Mouse (Mus musculus) megakaryocyte-erythroid progenitor cell, adult 5 weeks (primary cell): ENCODE data around the gene Gpr174. TPM values are rescaled to one million over a fixed set of nuclear protein-coding genes. Genes with fewer than 3 reads are reported as not detected.

Experiments used
- polyA plus RNA-seq: library from polyadenylated mRNA; stranded (reverse); fragments of >175 nt; gene quantifications from 2 replicates; pipeline ENCODE4 v1.2.3, GENCODE M21; 2012

Gpr174 gene
- polyA plus RNA-seq = 0.06 TPM in 1 of 2 replicates, not detected in the other

GRCm38 (mm10) chrX:107255486-107256227 is at the start of gene Gpr174:
TSS of gene Gpr174 (plus strand) at chrX:107255878.

Other genes with a start within 250 kb of the Gpr174 start
- gene P2ry10, start 167.4 kb upstream of the Gpr174 start, polyA plus RNA-seq = 0.15 and 0.22 TPM in 2 replicates
- gene P2ry10b, start 107.0 kb upstream of the Gpr174 start, polyA plus RNA-seq = not detected in 2 replicates
- 0.20 and 0.29 TPM in 2 replicates for gene Itm2a, start 147.5 kb downstream of the Gpr174 start, polyA plus RNA-seq